Mouse (Mus musculus): ENCODE measurements around the gene Atf7ip2.
"Not testable (repeated sequence)": the region's sequence is repeated elsewhere in the genome, so short reads cannot be mapped to it uniquely, and the experiment has no call there.

The Atf7ip2 gene

GRCm38 (mm10) chr16:10192679-10193506, at the start of gene Atf7ip2:
Atf7ip2 (plus strand) TSS chr16:10192712.
- DNase-seq (ENCODE audit: low spot score in 2 of 2) = peak; percentile 47 to 75

- DNase-seq (ENCODE audit: low spot score in 2 of 2) = no peak
These were observed 49.3 kb upstream of the Atf7ip2 start for GRCm38 (mm10) chr16:10143166-10143565.

- no peak for DNase-seq (ENCODE audit: low spot score in 2 of 2)
These were observed 45.1 kb upstream of the Atf7ip2 start for GRCm38 (mm10) chr16:10147401-10147800.

GRCm38 (mm10) chr16:10169123-10169905, 23.2 kb upstream of the Atf7ip2 start:
- no peak for DNase-seq (ENCODE audit: low spot score in 2 of 2)

- DNase-seq (ENCODE audit: low spot score in 2 of 2) = no peak
These were observed 22.5 kb upstream of the Atf7ip2 start, which contains the start of gene Rpl39l for GRCm38 (mm10) chr16:10170005-10170404. Rpl39l (plus strand) TSS chr16:10170226.

- no peak for DNase-seq (ENCODE audit: low spot score in 2 of 2)
These were observed 21.2 kb upstream of the Atf7ip2 start for GRCm38 (mm10) chr16:10171276-10171675.

- DNase-seq (ENCODE audit: low spot score in 2 of 2) = no peak
These were observed 20.2 kb upstream of the Atf7ip2 start for GRCm38 (mm10) chr16:10172179-10172820.

- DNase-seq (ENCODE audit: low spot score in 2 of 2) = not testable (repeated sequence)
These were observed 5.1 kb upstream of the Atf7ip2 start for GRCm38 (mm10) chr16:10187461-10187860.

GRCm38 (mm10) chr16:10208777-10209176, 16.3 kb downstream of the Atf7ip2 start:
- DNase-seq (ENCODE audit: low spot score in 2 of 2) = no peak

GRCm38 (mm10) chr16:10216366-10216765, 23.9 kb downstream of the Atf7ip2 start:
- not testable (repeated sequence) for DNase-seq (ENCODE audit: low spot score in 2 of 2)

- not testable (repeated sequence) for DNase-seq (ENCODE audit: low spot score in 2 of 2)
These were observed 24.5 kb downstream of the Atf7ip2 start for GRCm38 (mm10) chr16:10217020-10217419.

- DNase-seq (ENCODE audit: low spot score in 2 of 2) = no peak
These were observed 34.8 kb downstream of the Atf7ip2 start for GRCm38 (mm10) chr16:10227361-10227760.

- no peak for DNase-seq (ENCODE audit: low spot score in 2 of 2)
These were observed 44.1 kb downstream of the Atf7ip2 start for GRCm38 (mm10) chr16:10236601-10237000.

GRCm38 (mm10) chr16:10253993-10254392, 61.5 kb downstream of the Atf7ip2 start:
- DNase-seq (ENCODE audit: low spot score in 2 of 2) = no peak

- DNase-seq (ENCODE audit: low spot score in 2 of 2) = peak in 1 of 2 experiments; percentile 70
These were observed 79.7 kb downstream of the Atf7ip2 start for GRCm38 (mm10) chr16:10272256-10272655.

- DNase-seq (ENCODE audit: low spot score in 2 of 2) = no peak
These were observed 82.0 kb downstream of the Atf7ip2 start for GRCm38 (mm10) chr16:10274465-10274864.

- DNase-seq (ENCODE audit: low spot score in 2 of 2) = not testable (repeated sequence)
These were observed 84.3 kb downstream of the Atf7ip2 start for GRCm38 (mm10) chr16:10276778-10277177.

GRCm38 (mm10) chr16:10280286-10280951, 87.9 kb downstream of the Atf7ip2 start:
- DNase-seq (ENCODE audit: low spot score in 2 of 2) = peak; percentile 44 to 79

GRCm38 (mm10) chr16:10281890-10282289, 89.4 kb downstream of the Atf7ip2 start:
- no peak for DNase-seq (ENCODE audit: low spot score in 2 of 2)

GRCm38 (mm10) chr16:10286513-10287268, 94.2 kb downstream of the Atf7ip2 start:
- no peak for DNase-seq (ENCODE audit: low spot score in 2 of 2)

GRCm38 (mm10) chr16:10288115-10288514, 95.6 kb downstream of the Atf7ip2 start:
- DNase-seq (ENCODE audit: low spot score in 2 of 2) = no peak
